Mouse (Mus musculus): ENCODE measurements around the gene Myl4. TPM values are rescaled to one million over a fixed set of nuclear protein-coding genes. Genes with fewer than 3 reads are reported as not detected.
A peak's percentile ranks its signal among the peaks of the same experiment; 100 is the strongest.

The Myl4 gene
- polyA plus RNA-seq, 3 experiments from 2014 or later, result 5.9 to 17.7 (median 6.4) TPM

- peak; percentile 65 for ATAC-seq
These were observed 57.2 kb downstream of the Myl4 start, which contains the start of gene Itgb3 for GRCm38 (mm10) chr11:104607491-104608245. Gene Itgb3, plus strand, starts transcription at chr11:104608000.

- no peak for ATAC-seq
These were observed 57.9 kb downstream of the Myl4 start for GRCm38 (mm10) chr11:104608249-104608920.

- peak; percentile 23 for ATAC-seq
These were observed 58.7 kb downstream of the Myl4 start for GRCm38 (mm10) chr11:104609033-104609684.

- ATAC-seq, result peak; percentile 40
These were observed 59.3 kb downstream of the Myl4 start for GRCm38 (mm10) chr11:104609733-104610132.

GRCm38 (mm10) chr11:104611579-104612151 is 61.2 kb downstream of the Myl4 start:
- no peak for ATAC-seq

- no peak for ATAC-seq
These were observed 63.1 kb downstream of the Myl4 start for GRCm38 (mm10) chr11:104613551-104613950.

GRCm38 (mm10) chr11:104614130-104614529 is 63.7 kb downstream of the Myl4 start:
- peak; percentile 46 for ATAC-seq

GRCm38 (mm10) chr11:104616182-104616581 is 65.7 kb downstream of the Myl4 start:
- ATAC-seq, result no peak

- ATAC-seq, result no peak
These were observed 68.2 kb downstream of the Myl4 start for GRCm38 (mm10) chr11:104618638-104619076.

- no peak for ATAC-seq
These were observed 68.9 kb downstream of the Myl4 start for GRCm38 (mm10) chr11:104619084-104620022.

- ATAC-seq, result peak; percentile 54
These were observed 71.8 kb downstream of the Myl4 start for GRCm38 (mm10) chr11:104622040-104622962.

GRCm38 (mm10) chr11:104624791-104625391 is 74.4 kb downstream of the Myl4 start:
- ATAC-seq, result no peak

GRCm38 (mm10) chr11:104625453-104626402 is 75.3 kb downstream of the Myl4 start:
- no peak for ATAC-seq

GRCm38 (mm10) chr11:104626635-104627034 is 76.2 kb downstream of the Myl4 start:
- ATAC-seq, result no peak

- no peak for ATAC-seq
These were observed 77.3 kb downstream of the Myl4 start for GRCm38 (mm10) chr11:104627616-104628301.

- no peak for ATAC-seq
These were observed 78.1 kb downstream of the Myl4 start for GRCm38 (mm10) chr11:104628566-104628965.

- ATAC-seq, result peak; percentile 80
These were observed 79.8 kb downstream of the Myl4 start for GRCm38 (mm10) chr11:104630185-104630835.

GRCm38 (mm10) chr11:104631306-104631705 is 80.8 kb downstream of the Myl4 start:
- peak; percentile 57 for ATAC-seq

Data from inflammation-experienced regulatory T-cells, adult 6 months (primary cell).